Mouse (Mus musculus): ENCODE results near the gene Ypel2.
"Not testable (repeated sequence)": the region's sequence is repeated elsewhere in the genome, so short reads cannot be mapped to it uniquely, and the experiment has no call there.

The Ypel2 gene

DNA sequence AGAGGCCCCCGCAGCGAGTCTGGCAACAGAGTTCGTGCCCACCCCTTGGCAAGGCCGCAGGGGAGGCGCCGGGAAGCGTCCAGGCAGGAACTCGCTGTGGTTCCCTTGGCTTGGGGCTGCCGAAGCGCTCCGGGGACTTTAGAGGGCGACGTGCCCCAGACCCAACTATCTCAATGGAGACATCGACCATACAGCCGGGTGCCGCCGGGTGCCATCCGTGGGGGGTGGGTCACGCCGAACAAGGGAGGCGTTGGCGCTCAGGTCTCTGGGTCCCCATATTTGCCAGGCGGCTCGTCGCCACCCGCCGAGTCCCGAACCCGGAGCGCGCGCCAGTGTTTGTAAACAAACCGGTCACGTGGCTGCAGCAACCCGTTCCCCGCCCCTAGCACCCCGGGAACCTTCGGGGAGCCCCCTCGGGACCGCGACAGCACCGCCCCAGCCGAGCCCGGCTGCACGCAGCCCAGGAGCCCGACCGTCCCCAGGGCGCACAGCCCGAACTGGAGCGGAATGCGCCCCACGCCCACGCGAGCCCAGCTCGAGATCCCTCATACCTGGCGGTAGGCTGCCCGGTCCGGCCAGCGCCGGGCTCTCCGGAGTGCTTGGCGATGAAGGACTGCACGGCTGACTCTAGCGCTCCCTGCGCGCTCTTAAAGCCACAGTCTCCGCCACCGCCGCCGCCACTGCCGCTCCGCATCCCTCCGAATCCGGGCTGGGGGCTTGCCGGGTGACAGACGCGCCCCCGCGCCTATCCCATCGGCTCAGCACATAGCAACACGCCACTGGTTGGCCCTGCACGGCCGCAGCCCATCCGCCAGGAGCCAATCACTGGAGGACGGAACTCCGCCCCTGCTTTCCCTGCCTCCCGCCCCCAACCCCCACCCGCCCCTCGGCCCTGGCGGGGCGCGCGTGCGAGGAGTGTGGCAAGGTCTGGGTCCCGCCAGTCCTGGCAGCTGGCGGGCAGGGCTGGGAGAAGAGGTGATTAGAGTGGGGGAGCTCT lies at the start of gene Ypel2:
TSS of gene Ypel2 (minus strand) at position 667 of the 997 bp plus-strand sequence.
- peak; percentile 95 for DNase-seq (ENCODE audit: low spot score)

DNA sequence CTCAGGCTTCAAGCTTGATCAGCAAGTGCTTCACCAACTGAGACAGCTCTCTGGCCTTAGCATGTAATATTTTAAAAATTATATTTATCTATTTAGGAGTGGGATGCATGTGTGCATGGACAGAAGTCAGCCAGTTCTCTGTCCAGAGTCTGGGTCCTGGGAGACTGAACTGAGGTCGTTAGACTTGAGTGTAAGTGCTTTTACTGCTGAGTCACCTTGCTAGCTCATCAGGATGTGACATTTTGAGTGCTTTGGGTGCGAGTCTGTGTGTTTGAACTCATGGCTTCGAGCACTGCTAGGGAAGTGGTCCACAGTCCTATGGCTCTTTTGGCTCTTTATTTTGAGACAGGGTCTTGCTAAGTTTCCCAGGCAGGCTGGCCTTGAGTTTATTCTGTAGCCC lies 49.5 kb upstream of the Ypel2 start:
- DNase-seq (ENCODE audit: low spot score): no peak

DNA sequence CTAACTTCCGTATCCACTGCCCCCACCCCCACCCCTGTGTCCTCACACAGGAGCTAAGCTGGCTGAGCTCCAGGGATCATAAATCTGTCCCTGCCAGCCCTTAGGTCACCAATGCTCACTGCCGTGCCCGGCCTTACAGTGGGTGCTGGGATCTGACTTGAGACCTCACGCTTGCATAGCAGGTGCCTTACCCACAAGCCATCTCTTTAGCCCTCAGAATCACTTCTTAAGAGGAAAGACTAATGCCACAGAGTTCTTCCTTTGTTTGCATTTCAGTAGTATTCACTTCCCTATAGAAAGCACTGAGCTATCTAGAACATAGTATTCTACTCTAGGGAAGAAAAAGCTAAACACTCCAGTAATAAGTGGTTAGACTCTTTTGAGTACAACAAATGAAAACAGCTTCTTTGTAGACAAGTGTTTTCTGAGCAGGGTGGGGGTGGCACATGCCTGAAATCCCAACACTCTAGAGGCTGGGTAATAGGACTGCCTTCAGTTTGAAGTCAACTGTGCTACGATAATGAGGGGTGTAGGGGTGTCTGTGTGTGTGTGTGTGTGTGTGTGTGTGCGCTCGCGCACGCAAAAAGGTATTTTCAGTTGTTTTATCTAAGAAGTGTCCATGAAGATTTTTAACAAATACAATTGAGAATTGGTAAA lies 45.9 kb upstream of the Ypel2 start:
- DNase-seq (ENCODE audit: low spot score): peak; percentile 43

- no peak for DNase-seq (ENCODE audit: low spot score)
Measured at GRCm38 (mm10) chr11:87036180-87036579, 42.7 kb upstream of the Ypel2 start.

DNA sequence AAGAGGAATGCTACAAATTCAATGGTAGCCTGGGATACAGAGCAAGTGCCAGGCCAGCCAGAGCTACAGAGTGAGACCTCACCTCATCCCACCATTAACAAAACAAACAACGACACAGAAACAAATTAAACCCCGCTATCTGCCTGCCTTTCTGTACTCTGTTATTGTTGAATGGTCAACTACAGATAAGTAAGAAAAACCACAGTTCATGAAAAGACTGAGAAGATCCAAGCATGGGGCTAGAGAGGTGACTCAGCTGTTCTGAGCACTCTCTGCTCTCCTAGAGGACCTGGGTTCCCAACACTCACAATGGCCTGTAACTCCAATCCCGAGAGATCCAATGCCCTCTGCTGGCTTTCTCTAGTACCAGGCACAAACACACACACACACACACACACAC lies 34.7 kb upstream of the Ypel2 start:
- no peak for DNase-seq (ENCODE audit: low spot score)

DNA sequence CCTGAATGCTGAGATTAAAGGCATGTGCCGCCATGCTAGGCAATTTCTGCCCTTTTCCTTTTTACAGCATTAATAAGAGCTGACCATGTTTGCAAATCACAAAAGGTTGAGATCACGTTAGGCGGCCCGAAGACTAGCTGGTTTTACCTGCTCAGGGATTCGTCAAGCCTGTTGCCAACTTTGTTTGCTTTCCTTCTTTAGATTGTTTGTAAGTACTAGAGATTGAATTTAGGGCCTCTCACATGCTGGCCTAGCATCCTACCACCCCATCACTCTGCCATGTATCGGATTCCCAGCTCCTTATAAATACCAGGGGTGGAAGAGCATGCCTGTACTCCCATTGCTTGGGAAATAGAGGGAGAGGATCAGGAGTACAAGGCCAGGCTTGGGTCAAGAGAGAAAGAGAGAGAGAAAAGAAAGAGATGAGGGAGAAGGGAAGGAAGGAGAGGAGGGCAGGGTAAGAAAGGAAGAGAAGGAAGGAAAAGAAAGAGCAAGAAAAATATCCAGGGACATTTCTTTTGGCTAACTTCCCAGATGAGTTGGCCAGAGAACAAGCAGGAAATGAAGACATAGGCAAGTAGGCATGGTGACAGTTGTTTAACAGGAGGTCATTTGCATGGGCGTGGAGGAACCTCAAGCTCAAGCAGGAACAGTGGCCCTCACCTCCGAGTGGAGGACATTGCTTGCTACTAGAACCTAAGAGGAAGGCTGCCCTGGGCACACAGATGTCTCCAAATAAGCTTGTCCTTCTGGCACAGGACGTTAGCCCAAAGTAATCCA lies 32.8 kb upstream of the Ypel2 start:
- DNase-seq (ENCODE audit: low spot score): peak; percentile 25

- DNase-seq (ENCODE audit: low spot score): no peak
Measured at GRCm38 (mm10) chr11:87025351-87025750, 31.8 kb upstream of the Ypel2 start.

GRCm38 (mm10) chr11:87023240-87023639 lies 29.7 kb upstream of the Ypel2 start:
- DNase-seq (ENCODE audit: low spot score): not testable (repeated sequence)

GRCm38 (mm10) chr11:87022765-87023164 lies 29.3 kb upstream of the Ypel2 start:
- DNase-seq (ENCODE audit: low spot score): no peak

- DNase-seq (ENCODE audit: low spot score): no peak
Measured at GRCm38 (mm10) chr11:87021551-87021950, 28.0 kb upstream of the Ypel2 start.

- no peak for DNase-seq (ENCODE audit: low spot score)
Measured at GRCm38 (mm10) chr11:87020449-87020848, 26.9 kb upstream of the Ypel2 start.

DNA sequence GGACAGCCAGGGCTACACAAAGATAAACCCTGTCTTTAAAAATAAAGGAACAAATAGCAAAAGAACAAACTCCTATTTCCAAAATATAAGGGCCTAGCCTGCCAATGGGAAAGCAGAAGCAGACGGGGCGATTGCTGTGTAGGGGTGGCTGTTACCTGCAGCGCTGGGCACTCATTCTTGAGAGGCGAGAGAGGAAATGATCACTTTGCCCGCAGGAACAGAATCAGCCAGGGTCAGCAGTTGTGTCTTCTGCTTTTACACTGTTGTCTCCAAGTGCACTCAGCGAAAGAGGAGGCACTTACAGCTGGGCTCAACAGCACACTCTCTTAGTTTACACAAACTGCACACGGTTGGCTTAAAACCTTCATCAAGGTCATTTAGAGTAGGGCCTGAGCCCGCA lies 25.9 kb upstream of the Ypel2 start:
- DNase-seq (ENCODE audit: low spot score): no peak

- no peak for DNase-seq (ENCODE audit: low spot score)
Measured at GRCm38 (mm10) chr11:87018081-87018480, 24.6 kb upstream of the Ypel2 start.

DNA sequence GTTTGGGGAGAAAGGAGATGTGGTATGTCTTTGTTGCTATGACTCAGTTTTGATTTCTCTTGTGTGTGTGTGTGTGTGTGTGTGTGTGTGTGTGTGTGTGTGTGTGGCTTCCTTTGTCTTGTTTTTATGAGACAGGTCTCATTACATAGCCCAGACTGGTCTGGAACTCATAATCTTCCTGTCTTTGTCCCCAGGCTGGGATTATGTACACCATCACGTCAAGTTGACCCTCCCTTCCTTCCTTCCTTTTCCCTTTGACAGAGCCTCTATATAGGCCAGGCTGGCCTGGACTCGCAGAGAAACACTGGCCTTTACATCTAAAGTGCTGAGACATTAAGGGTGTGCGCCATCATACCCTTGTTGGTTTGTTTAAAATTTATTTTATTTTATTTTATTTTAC lies 22.2 kb upstream of the Ypel2 start:
- no peak for DNase-seq (ENCODE audit: low spot score)

DNA sequence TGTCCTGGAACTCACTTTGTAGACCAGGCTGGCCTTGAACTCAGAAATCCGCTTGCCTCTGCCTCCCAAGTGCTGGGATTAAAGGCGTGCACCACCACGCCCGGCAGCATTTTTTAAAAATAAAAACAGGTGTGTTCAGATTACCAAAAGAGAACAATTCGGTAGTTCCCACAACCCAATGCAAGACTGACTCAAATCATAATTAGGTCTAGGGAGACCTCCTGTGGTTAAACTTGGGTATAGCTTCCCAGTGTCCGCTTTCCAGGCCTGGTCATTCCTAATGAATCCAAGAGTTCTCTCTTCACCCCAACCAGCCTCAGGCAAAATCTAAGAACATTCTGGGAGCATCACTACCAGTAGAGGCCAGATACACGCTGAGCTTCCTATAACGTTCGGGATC lies 17.0 kb upstream of the Ypel2 start:
- DNase-seq (ENCODE audit: low spot score): peak; percentile 83

DNA sequence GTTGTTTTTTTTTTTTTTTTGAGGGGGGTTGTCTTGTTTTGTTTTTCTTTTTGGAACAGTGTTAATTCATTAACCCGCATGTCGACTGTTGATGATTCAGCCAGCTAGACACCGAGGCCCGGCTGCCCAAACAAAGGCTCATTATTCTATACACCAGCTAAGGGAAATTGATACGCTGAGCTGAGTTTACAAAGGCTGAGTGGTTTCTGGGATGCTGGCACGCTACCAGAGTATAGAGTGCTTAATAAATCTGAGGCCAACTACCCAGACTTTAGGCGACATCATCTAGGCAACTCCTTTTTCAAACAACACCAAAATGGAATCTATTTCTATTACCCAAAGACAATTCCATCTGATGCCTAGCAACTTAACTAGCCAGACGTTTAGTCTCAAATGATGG lies 13.9 kb upstream of the Ypel2 start:
- DNase-seq (ENCODE audit: low spot score): peak; percentile 63

DNA sequence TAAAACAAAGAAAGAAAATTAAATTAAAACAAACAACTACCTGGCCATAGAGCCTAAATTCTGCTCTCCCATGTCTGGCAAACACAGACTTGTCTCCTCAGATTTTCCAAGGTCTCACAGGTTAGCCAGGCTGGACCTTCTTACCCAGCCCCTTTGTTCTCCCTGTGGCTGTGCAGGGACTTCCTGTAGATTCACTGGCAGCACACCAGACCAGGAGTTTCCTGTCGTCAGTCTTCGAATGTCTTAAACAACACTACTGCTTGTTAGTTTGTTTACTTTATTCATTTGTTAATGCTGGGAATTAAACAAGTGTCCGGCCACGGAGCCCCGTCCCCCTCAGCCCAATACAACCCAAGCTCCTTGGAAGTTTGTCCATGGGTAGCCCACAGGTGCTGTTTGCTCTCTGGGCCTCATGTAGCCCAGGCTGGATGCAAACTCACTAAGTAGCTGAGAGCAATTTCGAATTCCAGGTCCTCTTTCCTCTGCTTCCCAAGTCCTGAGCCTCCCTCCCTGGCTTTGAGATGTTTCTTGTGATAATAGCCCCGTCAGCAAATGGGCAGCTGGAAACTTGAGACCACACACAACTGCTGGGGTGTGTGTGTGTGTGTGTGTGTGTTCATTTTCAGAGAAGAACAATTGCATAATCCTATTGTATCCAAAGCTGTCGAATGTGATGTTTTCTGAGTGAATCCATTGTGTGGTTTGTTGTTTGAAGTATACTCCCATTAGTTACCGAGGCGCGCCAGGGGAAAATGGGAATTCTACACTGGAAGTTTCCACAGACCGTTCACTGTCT lies 11.7 kb upstream of the Ypel2 start:
- DNase-seq (ENCODE audit: low spot score): no peak

GRCm38 (mm10) chr11:87002078-87002829 lies 8.7 kb upstream of the Ypel2 start:
- peak; percentile 58 for DNase-seq (ENCODE audit: low spot score)

DNA sequence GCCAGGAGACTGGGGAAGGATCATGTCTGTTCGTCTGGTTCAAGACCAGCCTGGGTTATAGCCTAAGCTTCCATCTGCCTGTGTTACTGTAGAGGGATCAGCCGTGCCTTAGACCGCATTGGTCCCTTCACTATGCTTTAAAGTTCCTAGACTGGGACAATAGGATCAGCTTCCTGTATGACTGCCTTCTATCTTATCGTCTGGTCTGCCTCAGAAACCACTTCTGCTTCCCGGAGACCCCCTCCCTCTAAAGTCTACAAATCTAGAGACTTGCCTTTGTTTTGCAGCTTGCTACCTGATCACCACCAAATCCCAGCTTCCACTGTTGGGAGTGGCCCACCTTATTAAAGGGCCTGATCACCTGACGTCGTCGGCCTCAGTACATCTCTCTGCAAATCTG lies 7.7 kb upstream of the Ypel2 start:
- no peak for DNase-seq (ENCODE audit: low spot score)

- no peak for DNase-seq (ENCODE audit: low spot score)
Measured at GRCm38 (mm10) chr11:86996266-86996665, 2.8 kb upstream of the Ypel2 start.

Measured in MN1 (cell line).